Mouse (Mus musculus) midbrain, embryonic 13.5 days (tissue): ENCODE data around the gene Fut4. TPM values are rescaled to one million over a fixed set of nuclear protein-coding genes. Genes with fewer than 3 reads are reported as not detected.
A peak's percentile ranks its signal among the peaks of the same experiment; 100 is the strongest.

ENCODE experiments used
- ATAC-seq: fragments of 200-750 bp; cut with Nextera tagmentation; 2 replicates; pipeline ENCODE4 v1.8.0; 2017; ENCODE audit warnings: mild to moderate bottlenecking, moderate TSS enrichment, moderate library complexity
- H3K27ac ChIP-seq: fragments of 300-500 bp; sonication (generic); 2 replicates; pipeline ENCODE4 v1.5.1; 2015; ENCODE audit warnings: inconsistent platforms, mild to moderate bottlenecking, moderate library complexity
- H3K27me3 ChIP-seq: fragments of 300-500 bp; sonication (generic); 2 replicates; pipeline ENCODE4 v1.6.1; 2015; ENCODE audit warnings: mild to moderate bottlenecking, inconsistent platforms
- H3K36me3 ChIP-seq: fragments of 300-500 bp; sonication (generic); 2 replicates; pipeline ENCODE4 v1.6.1; 2015; ENCODE audit warnings: mild to moderate bottlenecking, inconsistent platforms
- H3K4me1 ChIP-seq: fragments of 300-500 bp; sonication (generic); replicated peaks from 2 replicates; pipeline ENCODE4 v1.6.1; 2015; ENCODE audit warnings: inconsistent platforms
- H3K4me2 ChIP-seq: fragments of 300-500 bp; sonication (generic); replicated peaks from 2 replicates; pipeline ENCODE4 v1.6.1; 2015; ENCODE audit warnings: moderate library complexity, mild to moderate bottlenecking, inconsistent platforms
- H3K4me3 ChIP-seq: fragments of 300-500 bp; sonication (generic); replicated peaks from 2 replicates; pipeline ENCODE4 v1.5.1; 2015; ENCODE audit warnings: mild to moderate bottlenecking, inconsistent platforms
- H3K9ac ChIP-seq: fragments of 300-500 bp; sonication (generic); replicated peaks from 2 replicates; pipeline ENCODE4 v1.6.1; 2015; ENCODE audit warnings: mild to moderate bottlenecking, inconsistent platforms
- H3K9me3 ChIP-seq: fragments of 300-500 bp; sonication (generic); 2 replicates; pipeline ENCODE4 v1.6.1; 2016; ENCODE audit warnings: mild to moderate bottlenecking, inconsistent platforms
- WGBS: fragments of 180-500 bp; shearing (Covaris S2); methylation state at CpG from one replicate; pipeline ENCODE4 v1.1.7; 2015; 5-methylcytosine and 5-hydroxymethylcytosine counted together
- polyA plus RNA-seq: library from polyadenylated mRNA; unstranded; fragments of >200 nt; fragmentation: Nextera tagmentation; extraction: Ambion mirVana; gene quantifications from 2 replicates; pipeline ENCODE4 v1.2.1, GENCODE M21; 2015

Fut4 gene
- 1.0 and 1.4 TPM in 2 replicates for polyA plus RNA-seq

DNA sequence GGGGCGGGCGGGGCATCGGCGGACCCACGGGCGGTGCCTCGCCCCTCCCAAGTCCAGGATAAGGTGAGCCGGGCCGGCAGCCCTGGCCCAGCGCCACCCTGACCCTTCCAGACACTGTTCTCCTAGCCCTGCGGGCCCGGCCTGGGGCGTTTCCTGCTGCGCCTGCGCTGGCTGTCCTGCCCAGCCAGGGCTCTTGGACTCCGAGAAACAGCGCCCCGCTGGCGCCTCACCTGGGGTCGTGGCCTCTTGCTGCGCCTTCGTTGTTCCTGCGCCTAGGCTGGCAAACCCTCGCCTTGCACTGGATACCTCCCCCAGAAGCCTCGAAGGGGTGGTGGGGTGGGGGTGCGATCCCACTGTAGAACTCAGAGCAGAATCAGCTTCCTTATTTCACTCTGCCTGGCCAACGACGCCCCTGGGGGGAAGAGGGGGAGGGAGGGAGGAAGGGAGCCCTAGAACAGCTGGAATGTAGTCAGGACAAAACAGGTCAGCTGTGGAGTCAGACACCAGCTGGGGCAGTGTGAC lies at the start of gene Fut4:
Gene Fut4 (minus strand): TSS at position 393 of the 522 bp plus-strand sequence.
- H3K36me3 ChIP-seq: no peaks in the 10 kb centered on the region
- H3K9ac ChIP-seq: peak within 1 kb of the TSS; percentile 68
- peak within 1 kb of the TSS; percentile 84 for H3K4me2 ChIP-seq
- ATAC-seq: peak; percentile 86
- H3K9me3 ChIP-seq: no peaks in the 10 kb centered on the region
- 2% methylated on average over 25 of the region's 28 CpGs for WGBS
- peak within 1 kb of the TSS; percentile 50 for H3K4me3 ChIP-seq
- H3K4me1 ChIP-seq: peaks cover 14% of the 10 kb centered on the region
- peak within 1 kb of the TSS; percentile 32; the same call in 1 of the 2 replicates for H3K27ac ChIP-seq
- H3K27me3 ChIP-seq: peaks cover 28% of the 10 kb centered on the region

DNA sequence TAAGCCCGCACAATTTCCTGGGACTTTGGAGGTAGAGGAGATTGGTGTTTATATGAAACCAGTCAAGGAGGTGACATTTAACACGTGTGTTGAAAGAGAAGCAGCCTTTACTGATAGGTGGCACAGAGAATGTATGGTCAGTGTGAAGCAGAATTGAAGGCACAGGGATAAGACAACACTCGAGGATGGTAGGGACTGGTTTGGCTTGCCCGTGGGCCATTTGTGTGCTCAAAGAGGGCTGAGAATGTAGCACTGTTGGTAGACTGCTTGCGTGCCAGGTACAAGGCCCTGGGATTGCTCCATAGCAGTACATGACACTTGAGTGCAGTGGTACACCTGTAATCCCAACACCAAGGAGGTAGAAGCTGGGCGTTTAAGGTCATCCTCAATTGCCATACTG lies 35.2 kb upstream of the Fut4 start:
- ATAC-seq: no peak
- H3K4me2 ChIP-seq: no peak overlapping the region
- H3K9ac ChIP-seq: no peak overlapping the region
- H3K4me3 ChIP-seq: no peak overlapping the region
- H3K36me3 ChIP-seq: peaks cover 39% of the 10 kb centered on the region
- H3K4me1 ChIP-seq: peaks cover 16% of the 10 kb centered on the region
- H3K27ac ChIP-seq: no peak overlapping the region
- no peaks in the 10 kb centered on the region for H3K9me3 ChIP-seq
- WGBS: 89% methylated on average over 6 of the region's 6 CpGs
- no peaks in the 10 kb centered on the region for H3K27me3 ChIP-seq

DNA sequence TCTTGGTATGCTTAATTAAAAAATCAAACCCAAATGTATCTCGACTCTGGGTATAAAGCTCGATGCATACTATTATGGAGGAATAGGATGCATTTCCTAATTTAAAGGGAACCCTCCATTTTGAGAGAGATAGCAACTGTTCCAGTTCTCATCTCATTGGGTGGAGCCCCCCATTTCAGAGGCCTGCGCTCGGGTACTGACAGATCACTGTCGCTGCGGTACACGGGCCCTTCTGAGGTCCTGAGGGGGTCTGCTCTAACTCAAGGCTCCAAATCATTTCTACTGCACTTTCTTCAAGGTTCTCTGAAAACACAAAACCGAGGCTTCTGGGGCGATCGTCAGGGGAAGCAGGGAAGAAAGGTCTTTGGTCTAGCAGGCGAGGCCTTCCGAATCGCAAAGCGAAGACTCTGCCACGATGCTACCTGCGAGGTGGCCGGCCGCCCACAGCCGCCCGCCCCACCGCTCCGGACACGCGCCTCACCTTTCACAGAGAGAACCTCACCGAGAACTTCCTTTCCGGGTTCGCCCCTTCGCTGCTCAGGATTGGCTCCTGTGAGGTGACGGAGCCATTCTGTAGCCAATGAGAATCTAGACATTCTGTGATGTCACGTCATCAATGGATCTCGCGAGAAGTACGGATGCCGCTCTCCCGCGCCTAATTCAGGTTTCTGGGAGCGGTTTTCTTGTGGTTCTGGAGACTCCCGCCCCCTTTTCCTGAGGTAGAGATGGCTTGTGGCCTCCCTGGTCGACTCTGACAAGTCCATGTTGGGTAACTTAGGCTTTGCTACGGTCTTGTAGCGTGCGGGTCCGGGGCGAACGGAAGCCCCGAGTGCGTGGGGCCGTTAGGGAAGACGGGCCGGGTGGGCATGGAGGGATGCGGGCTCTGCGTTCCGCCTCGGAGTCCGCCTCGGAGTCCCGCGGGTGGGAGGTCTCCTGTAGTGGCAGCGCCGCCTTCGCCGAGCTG lies 32.1 kb upstream of the Fut4 start, which contains the start of the genes Mre11a and Ankrd49:
Gene Mre11a (plus strand): TSS at position 616 of the 964 bp plus-strand sequence.
Gene Ankrd49 (minus strand): TSS at position 818 of the 964 bp plus-strand sequence.
- ATAC-seq: peak; percentile 99
- Histone ChIP-seq H3K4me2 (peak within 1 kb of the TSS; percentile 85), H3K9ac (peak within 1 kb of the TSS; percentile 91), H3K4me1 (peaks cover 16% of the 10 kb centered on the region), H3K9me3 (no peaks in the 10 kb centered on the region), H3K36me3 (peaks cover 39% of the 10 kb centered on the region), H3K27ac (peak within 1 kb of the TSS; percentile 88), H3K4me3 (peak within 1 kb of the TSS; percentile 77), H3K27me3 (no peaks in the 10 kb centered on the region)
- WGBS: under 1% methylated on average over 62 of the region's 62 CpGs

DNA sequence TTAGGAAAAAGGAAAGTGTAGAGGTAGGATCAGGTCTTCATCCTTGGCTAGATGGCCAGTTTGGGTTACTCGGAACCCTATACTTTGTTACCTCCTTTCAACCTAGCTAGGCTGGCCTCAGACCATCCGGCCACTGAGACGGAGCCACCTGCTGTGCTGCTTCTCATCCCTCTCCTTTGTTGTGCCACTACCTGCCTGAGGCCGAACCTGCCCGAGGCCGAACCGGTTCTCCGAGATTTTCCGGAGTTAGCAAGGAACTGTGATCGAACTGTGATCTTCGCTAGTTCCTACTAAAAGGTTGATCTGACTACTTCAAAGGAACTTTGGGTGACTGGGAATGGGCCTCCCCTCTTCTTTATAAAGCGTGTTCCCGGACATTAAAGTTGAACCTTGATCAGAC lies 26.1 kb upstream of the Fut4 start:
- WGBS: 48% methylated on average over 13 of the region's 13 CpGs
- H3K36me3 ChIP-seq: peaks cover 17% of the 10 kb centered on the region
- H3K27me3 ChIP-seq: no peaks in the 10 kb centered on the region
- no peak overlapping the region for H3K4me3 ChIP-seq
- no peaks in the 10 kb centered on the region for H3K9me3 ChIP-seq
- no peak for ATAC-seq
- no peaks in the 10 kb centered on the region for H3K4me1 ChIP-seq
- no peak overlapping the region for H3K9ac ChIP-seq
- no peak overlapping the region for H3K4me2 ChIP-seq
- H3K27ac ChIP-seq: no peak overlapping the region

DNA sequence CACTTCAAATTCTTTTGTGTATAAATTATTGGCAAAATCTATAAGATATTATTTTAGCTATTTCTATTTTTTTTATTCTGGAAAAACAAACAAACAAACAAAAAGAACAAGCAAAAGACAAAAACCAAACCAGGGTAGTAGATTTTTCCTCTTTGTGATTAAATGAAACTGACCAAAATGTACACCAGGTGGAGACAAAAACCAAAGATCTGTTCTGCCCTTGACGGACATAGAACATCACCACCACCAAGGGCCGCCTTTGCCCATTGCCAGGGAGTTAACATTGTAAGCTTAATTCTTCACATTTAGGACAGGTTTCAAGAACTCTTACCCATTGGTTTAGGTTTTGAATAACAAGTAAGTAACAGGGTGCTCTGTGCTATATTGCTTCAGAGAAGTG lies 21.6 kb upstream of the Fut4 start:
- ATAC-seq: no peak
- Histone ChIP-seq H3K9me3 (no peaks in the 10 kb centered on the region), H3K9ac (no peak overlapping the region), H3K4me2 (no peak overlapping the region), H3K27ac (no peak overlapping the region), H3K4me3 (no peak overlapping the region), H3K4me1 (peaks cover 19% of the 10 kb centered on the region), H3K36me3 (no peaks in the 10 kb centered on the region), H3K27me3 (0 out of 2 replicates have a peak, but pooled peaks cover 3% of the 10 kb centered on the region)
- 68% methylated on average over 2 of the region's 2 CpGs for WGBS

DNA sequence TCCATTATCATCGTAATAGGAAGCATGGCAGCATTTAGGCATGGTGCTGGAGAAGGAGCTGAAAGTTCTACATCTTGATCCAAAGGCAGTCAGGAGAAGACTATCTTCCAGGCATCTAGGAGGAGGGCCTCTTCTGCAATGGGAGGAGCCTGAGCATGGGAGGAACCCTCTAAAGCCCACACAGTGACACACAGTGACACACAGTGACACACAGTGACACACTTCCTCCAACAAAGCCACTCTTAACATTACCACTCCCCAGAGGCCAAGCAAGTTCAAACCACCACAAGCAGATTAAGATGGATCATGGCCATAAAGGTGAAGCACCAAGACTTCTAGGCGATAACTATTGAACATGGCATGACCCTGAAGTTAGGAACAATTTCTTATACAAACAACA lies 19.9 kb upstream of the Fut4 start:
- Histone ChIP-seq H3K4me3 (no peak overlapping the region), H3K36me3 (no peaks in the 10 kb centered on the region), H3K4me1 (peaks cover 25% of the 10 kb centered on the region), H3K9me3 (no peaks in the 10 kb centered on the region), H3K9ac (no peak overlapping the region), H3K27ac (no peak overlapping the region), H3K4me2 (no peak overlapping the region), H3K27me3 (0 out of 2 replicates have a peak, but pooled peaks cover 3% of the 10 kb centered on the region)
- ATAC-seq: no peak
- WGBS: 90% methylated on average over 2 of the region's 2 CpGs

DNA sequence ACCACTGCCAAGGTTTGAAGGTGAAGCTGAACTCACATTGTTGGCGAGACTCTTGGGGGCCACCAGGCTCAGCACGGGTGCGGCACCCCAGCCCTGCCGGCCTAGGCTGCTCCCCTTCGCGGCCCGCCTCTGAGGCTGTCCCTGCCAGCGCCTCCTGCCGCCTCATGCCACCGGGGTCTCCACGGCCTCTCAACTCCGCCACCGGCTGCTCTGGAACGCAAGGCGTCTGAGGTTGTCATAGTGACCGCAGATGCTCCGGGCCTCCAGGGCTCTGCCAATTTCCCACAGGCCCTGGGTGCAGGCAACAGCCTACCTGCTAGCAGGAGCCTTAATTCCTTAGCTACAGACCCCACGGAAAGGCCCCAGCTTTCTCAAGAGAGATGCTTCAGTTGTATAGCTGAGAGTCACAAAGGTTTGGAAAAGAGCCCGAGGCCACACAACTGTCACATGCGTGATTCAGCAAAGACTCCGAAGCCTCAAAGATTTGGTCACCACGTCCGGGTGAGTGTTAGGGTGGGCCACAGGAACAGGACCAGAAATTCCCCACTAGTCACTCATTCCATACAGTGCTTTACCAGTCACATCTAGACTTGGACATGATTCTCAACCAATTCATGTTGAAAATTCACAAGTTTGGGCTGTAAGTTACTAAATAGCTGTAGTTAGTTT lies 18.7 kb upstream of the Fut4 start, which contains the start of gene 1700012B09Rik:
Gene 1700012B09Rik (minus strand): TSS at position 228 of the 669 bp plus-strand sequence.
- Histone ChIP-seq H3K9ac (no peak within 1 kb of the TSS), H3K36me3 (no peaks in the 10 kb centered on the region), H3K4me1 (peaks cover 25% of the 10 kb centered on the region), H3K4me3 (no peak within 1 kb of the TSS), H3K4me2 (peak within 1 kb of the TSS; percentile 34), H3K27ac (no peak within 1 kb of the TSS), H3K27me3 (0 out of 2 replicates have a peak, but pooled peaks cover 3% of the 10 kb centered on the region), H3K9me3 (no peaks in the 10 kb centered on the region)
- ATAC-seq: peak; percentile 88
- WGBS: 16% methylated on average over 23 of the region's 23 CpGs

DNA sequence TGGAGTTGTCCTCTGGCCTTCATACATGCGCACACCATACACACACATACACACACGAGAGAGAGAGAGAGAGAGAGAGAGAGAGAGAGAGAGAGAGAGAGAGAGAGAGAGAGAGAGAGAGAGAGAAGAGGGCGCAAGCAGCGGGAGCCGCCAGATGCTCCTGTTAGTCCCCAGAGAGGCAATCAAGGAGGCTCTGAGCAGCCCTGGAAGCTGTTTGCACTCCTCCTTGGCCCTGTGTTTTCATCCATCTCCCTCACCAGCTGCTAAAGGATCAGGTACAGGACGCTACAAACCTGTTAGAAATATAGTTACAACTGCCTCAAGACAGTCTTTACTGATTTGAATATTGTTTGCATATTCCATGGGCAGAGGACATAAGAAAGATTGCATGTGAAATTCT lies 17.6 kb upstream of the Fut4 start:
- Histone ChIP-seq H3K27ac (no peak overlapping the region), H3K36me3 (no peaks in the 10 kb centered on the region), H3K4me2 (no peak overlapping the region), H3K4me1 (peaks cover 25% of the 10 kb centered on the region), H3K4me3 (no peak overlapping the region), H3K9ac (no peak overlapping the region), H3K27me3 (0 out of 2 replicates have a peak, but pooled peaks cover 3% of the 10 kb centered on the region), H3K9me3 (no peaks in the 10 kb centered on the region)
- ATAC-seq: no peak
- 50% methylated on average over 6 of the region's 6 CpGs for WGBS

DNA sequence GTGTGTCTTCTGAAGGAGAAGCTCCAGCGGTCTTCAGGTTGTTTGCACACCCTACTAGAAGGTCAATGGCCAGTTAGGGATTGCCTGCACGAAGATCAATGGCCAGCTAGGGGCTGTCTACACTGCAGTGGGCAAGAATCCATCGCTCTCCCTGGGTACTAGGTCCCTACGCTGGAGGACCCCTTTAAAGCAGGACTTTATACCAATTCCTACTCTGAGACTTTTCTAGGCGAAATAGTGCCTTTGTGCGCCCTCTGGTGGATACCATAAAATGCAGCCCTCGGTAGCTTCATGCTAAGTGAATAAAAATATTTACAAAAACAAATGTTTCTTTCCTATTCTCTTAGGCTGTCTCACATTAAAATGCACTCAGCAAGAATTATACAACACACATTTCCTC lies 12.6 kb upstream of the Fut4 start:
- Histone ChIP-seq H3K4me1 (peaks cover 11% of the 10 kb centered on the region), H3K4me3 (no peak overlapping the region), H3K36me3 (no peaks in the 10 kb centered on the region), H3K9ac (no peak overlapping the region), H3K4me2 (no peak overlapping the region), H3K27me3 (no peaks in the 10 kb centered on the region), H3K27ac (no peak overlapping the region), H3K9me3 (no peaks in the 10 kb centered on the region)
- 26% methylated on average over 7 of the region's 7 CpGs for whole genome bisulfite sequencing
- ATAC-seq: peak; percentile 67; the same call in 1 of the 2 replicates

DNA sequence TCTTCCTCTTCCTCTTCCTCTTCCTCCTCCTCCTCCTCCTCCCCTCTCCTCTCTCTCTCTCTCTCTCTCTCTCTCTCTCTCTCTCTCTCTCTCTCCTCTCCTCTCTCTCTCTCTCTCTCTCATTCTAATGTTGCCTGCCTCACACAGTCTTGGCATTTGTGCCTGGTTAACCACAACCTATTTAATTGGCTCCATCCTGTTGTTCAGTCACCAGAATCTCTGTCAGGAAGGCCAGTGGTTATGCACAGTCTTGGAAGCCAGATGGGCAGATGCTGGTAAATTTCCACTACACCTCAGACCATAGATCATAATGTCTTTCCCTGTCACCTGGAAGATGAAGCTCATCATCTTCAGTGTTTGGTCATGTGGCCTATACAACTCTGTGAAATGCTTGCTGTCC lies 7.1 kb upstream of the Fut4 start:
- H3K9ac ChIP-seq: no peak overlapping the region
- no peaks in the 10 kb centered on the region for H3K27me3 ChIP-seq
- H3K4me2 ChIP-seq: no peak overlapping the region
- H3K4me3 ChIP-seq: no peak overlapping the region
- ATAC-seq: no peak
- no peaks in the 10 kb centered on the region for H3K36me3 ChIP-seq
- no peak overlapping the region for H3K27ac ChIP-seq
- H3K9me3 ChIP-seq: no peaks in the 10 kb centered on the region
- H3K4me1 ChIP-seq: no peaks in the 10 kb centered on the region

DNA sequence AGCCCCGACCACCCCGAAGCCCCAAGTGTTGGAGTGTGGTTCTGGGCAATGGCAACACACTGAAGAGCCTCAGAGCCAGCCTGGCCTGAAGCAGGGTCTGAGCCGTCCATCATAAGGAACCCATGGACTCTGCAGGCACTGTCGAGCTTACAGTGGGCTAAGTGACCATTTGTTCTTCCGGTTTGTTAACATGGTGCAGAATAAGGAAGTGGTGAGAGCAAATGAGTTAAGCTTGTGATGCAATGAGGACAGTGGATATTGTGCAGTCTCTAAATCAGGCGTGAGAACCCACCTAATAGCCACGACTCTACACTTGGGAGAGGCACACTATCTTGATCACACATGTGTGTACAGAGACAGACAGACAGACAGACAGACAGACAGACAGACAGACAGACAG lies 6.4 kb upstream of the Fut4 start:
- Histone ChIP-seq H3K9ac (no peak overlapping the region), H3K36me3 (no peaks in the 10 kb centered on the region), H3K4me2 (no peak overlapping the region), H3K4me3 (no peak overlapping the region), H3K27me3 (no peaks in the 10 kb centered on the region), H3K27ac (no peak overlapping the region), H3K9me3 (no peaks in the 10 kb centered on the region), H3K4me1 (no peaks in the 10 kb centered on the region)
- ATAC-seq: no peak
- 80% methylated on average over 7 of the region's 7 CpGs for WGBS

DNA sequence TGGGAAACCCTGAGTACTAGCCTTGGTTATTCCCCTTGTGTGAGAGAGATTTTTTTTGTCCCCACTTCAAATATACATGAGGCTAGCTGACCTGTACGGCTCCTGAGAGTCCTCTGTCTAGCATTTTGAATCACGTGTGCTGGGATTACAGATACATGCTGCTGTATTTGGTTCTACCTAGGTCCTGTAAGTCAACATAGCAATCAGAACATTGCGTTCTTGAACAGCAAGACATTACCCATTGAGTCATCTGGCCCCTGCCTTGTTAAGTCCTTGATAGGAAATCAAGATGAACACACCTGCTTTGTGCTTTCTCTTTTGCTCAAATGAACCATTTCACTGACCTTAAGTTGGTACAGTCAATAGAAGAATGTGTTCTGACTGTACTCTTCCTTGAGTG lies 2.3 kb upstream of the Fut4 start:
- WGBS: 87% methylated on average over 3 of the region's 3 CpGs
- ATAC-seq: no peak
- H3K4me2 ChIP-seq: no peak overlapping the region
- no peak overlapping the region for H3K9ac ChIP-seq
- peaks cover 14% of the 10 kb centered on the region for H3K4me1 ChIP-seq
- no peak overlapping the region for H3K27ac ChIP-seq
- H3K4me3 ChIP-seq: no peak overlapping the region
- peaks cover 27% of the 10 kb centered on the region for H3K27me3 ChIP-seq
- no peaks in the 10 kb centered on the region for H3K9me3 ChIP-seq
- H3K36me3 ChIP-seq: no peaks in the 10 kb centered on the region
